Mouse (Mus musculus) heart, postnatal 0 days (tissue): ENCODE measurements around the gene Cln3.

ENCODE experiments used
- CTCF ChIP-seq: IDR thresholded peaks from 2 replicates; pipeline ENCODE4 v1.5.1; 2016; ENCODE audit warnings: antibody characterized with exemption, control low read depth, low read depth
- EP300 ChIP-seq: IDR thresholded peaks from 2 replicates; pipeline ENCODE4 v1.6.1; 2016; ENCODE audit warnings: antibody characterized with exemption, low read depth

- TF ChIP-seq CTCF (no peak), EP300 (no peak)
Observed at GRCm38 (mm10) chr7:126584506-126584977, 1.1 kb downstream of the Cln3 start, which contains the start of gene Apobr.
